Mouse (Mus musculus) hindbrain, embryonic 16.5 days (tissue): ENCODE results near the gene Lig1. TPM values are rescaled to one million over a fixed set of nuclear protein-coding genes. Genes with fewer than 3 reads are reported as not detected.
"Not testable (repeated sequence)": the region's sequence is repeated elsewhere in the genome, so short reads cannot be mapped to it uniquely, and the experiment has no call there.

Source experiments
- ATAC-seq: fragments of 200-750 bp; cut with Nextera tagmentation; 2 replicates; pipeline ENCODE4 v1.8.0; 2017; ENCODE audit warnings: moderate TSS enrichment, moderate library complexity
- H3K27ac ChIP-seq: fragments of 300-500 bp; sonication (generic); 2 replicates; pipeline ENCODE4 v1.5.1; 2014; ENCODE audit warnings: low read depth, mild to moderate bottlenecking, control low read depth, low read length, moderate library complexity
- H3K27me3 ChIP-seq: fragments of 300-500 bp; sonication (generic); replicated peaks from 2 replicates; pipeline ENCODE4 v1.6.1; 2014; ENCODE audit warnings: low read length; ENCODE audit not compliant: control insufficient read depth, insufficient read depth
- H3K36me3 ChIP-seq: fragments of 300-500 bp; sonication (generic); 2 replicates; pipeline ENCODE4 v1.6.1; 2014; ENCODE audit warnings: mild to moderate bottlenecking, low read length, moderate library complexity, mixed read lengths; ENCODE audit not compliant: control insufficient read depth, insufficient read depth
- H3K4me1 ChIP-seq: fragments of 300-500 bp; sonication (generic); 2 replicates; pipeline ENCODE4 v1.6.1; 2014; ENCODE audit warnings: low read depth, low read length; ENCODE audit not compliant: control insufficient read depth, insufficient read depth
- H3K4me2 ChIP-seq: fragments of 300-500 bp; sonication (generic); 2 replicates; pipeline ENCODE4 v1.6.1; 2014; ENCODE audit warnings: mild to moderate bottlenecking, low read length, control low read depth, moderate library complexity
- H3K4me3 ChIP-seq: fragments of 300-500 bp; sonication (generic); 2 replicates; pipeline ENCODE4 v1.5.1; 2014; ENCODE audit warnings: mild to moderate bottlenecking, low read length, control low read depth, moderate library complexity
- H3K9ac ChIP-seq: fragments of 300-500 bp; sonication (generic); 2 replicates; pipeline ENCODE4 v1.6.1; 2014; ENCODE audit warnings: low read depth, mild to moderate bottlenecking, control low read depth, low read length, moderate library complexity
- H3K9me3 ChIP-seq: fragments of 300-500 bp; sonication (generic); 2 replicates; pipeline ENCODE4 v1.6.1; 2014; ENCODE audit warnings: mild to moderate bottlenecking, low read length, moderate library complexity; ENCODE audit not compliant: control insufficient read depth
- WGBS: fragments of 180-500 bp; shearing (Covaris S2); extraction: QIAGEN DNeasy Blood & Tissue Kit; methylation state at CpG from one replicate; pipeline ENCODE4 v1.1.7; 2014; 5-methylcytosine and 5-hydroxymethylcytosine counted together
- polyA plus RNA-seq: library from polyadenylated mRNA; unstranded; fragments of >200 nt; fragmentation: Nextera tagmentation; extraction: Ambion mirVana; gene quantifications from 2 replicates; pipeline ENCODE4 v1.2.1, GENCODE M21; 2015

Lig1 gene
- polyA plus RNA-seq, 1 experiment from 2014 or later: 36.0 TPM

GRCm38 (mm10) chr7:13278957-13279356, 1.9 kb downstream of the Lig1 start:
- peak; percentile 76 for ATAC-seq
- H3K4me1 ChIP-seq, H3K9me3 ChIP-seq, H3K9ac ChIP-seq, H3K27me3 ChIP-seq, H3K27ac ChIP-seq: not testable (repeated sequence)
- Histone ChIP-seq H3K4me2 (peak overlapping the region; percentile 45), H3K4me3 (peak overlapping the region; percentile 84), H3K36me3 (peaks cover 28% of the 10 kb centered on the region)
- WGBS: 0% methylated on average over 8 of the region's 29 CpGs

- no peak overlapping the region for H3K4me2 ChIP-seq
- no peaks in the 10 kb centered on the region for H3K4me1 ChIP-seq
- H3K27me3 ChIP-seq: no peaks in the 10 kb centered on the region
- peaks cover 10% of the 10 kb centered on the region; the same call in 1 of the 2 replicates for H3K36me3 ChIP-seq
- no peak overlapping the region for H3K27ac ChIP-seq
- no peak overlapping the region for H3K4me3 ChIP-seq
- no peaks in the 10 kb centered on the region for H3K9me3 ChIP-seq
- no peak overlapping the region for H3K9ac ChIP-seq
- WGBS: 54% methylated on average over 5 of the region's 5 CpGs
- peak; percentile 75; the same call in 1 of the 2 replicates for ATAC-seq
Observed at GRCm38 (mm10) chr7:13288621-13289020, 11.5 kb downstream of the Lig1 start.

DNA sequence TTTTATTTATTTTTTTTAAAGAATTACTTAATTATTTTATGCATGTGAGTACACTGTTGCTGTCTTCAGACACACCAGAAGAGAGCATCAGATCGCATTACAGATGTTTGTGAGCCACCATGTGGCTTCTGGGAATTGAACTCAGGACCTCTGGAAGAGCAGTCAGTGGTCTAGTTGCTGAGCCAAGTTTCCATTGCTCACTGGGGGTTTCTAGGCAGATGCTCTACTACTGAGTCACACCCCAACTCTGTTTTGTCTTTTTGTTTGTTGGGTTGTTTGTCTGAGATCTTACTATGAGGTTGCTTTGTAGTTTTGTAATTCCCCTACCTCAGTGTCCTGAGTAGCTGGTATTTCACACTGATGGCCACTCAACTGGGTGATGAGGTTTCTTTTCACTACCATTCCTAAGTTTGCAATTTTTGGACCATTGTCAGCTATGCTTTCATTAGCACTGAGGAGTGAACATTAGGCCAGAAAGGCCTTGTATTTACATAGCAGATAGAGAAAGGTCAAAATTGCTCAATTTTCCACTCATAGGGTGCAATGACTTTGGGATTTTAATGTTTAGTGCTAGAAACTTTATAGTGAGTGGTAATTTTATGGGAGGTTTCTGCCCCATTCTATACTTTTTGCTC, 13.1 kb downstream of the Lig1 start:
- no peak overlapping the region for H3K27ac ChIP-seq
- no peaks in the 10 kb centered on the region for H3K27me3 ChIP-seq
- H3K36me3 ChIP-seq: peaks cover 17% of the 10 kb centered on the region; the same call in 1 of the 2 replicates
- ATAC-seq: no peak
- no peak overlapping the region for H3K4me3 ChIP-seq
- no peaks in the 10 kb centered on the region for H3K9me3 ChIP-seq
- WGBS: 89% methylated on average over 1 of the region's 1 CpGs
- no peak overlapping the region for H3K4me2 ChIP-seq
- H3K9ac ChIP-seq: no peak overlapping the region
- no peaks in the 10 kb centered on the region for H3K4me1 ChIP-seq

- Histone ChIP-seq H3K4me1 (no peaks in the 10 kb centered on the region), H3K4me2 (no peak overlapping the region), H3K27ac (no peak overlapping the region), H3K9me3 (no peaks in the 10 kb centered on the region), H3K4me3 (no peak overlapping the region), H3K27me3 (no peaks in the 10 kb centered on the region), H3K9ac (no peak overlapping the region), H3K36me3 (peaks cover 21% of the 10 kb centered on the region)
- WGBS: 94% methylated on average over 2 of the region's 2 CpGs
- no peak for ATAC-seq
Observed at GRCm38 (mm10) chr7:13291370-13291769, 14.3 kb downstream of the Lig1 start.

DNA sequence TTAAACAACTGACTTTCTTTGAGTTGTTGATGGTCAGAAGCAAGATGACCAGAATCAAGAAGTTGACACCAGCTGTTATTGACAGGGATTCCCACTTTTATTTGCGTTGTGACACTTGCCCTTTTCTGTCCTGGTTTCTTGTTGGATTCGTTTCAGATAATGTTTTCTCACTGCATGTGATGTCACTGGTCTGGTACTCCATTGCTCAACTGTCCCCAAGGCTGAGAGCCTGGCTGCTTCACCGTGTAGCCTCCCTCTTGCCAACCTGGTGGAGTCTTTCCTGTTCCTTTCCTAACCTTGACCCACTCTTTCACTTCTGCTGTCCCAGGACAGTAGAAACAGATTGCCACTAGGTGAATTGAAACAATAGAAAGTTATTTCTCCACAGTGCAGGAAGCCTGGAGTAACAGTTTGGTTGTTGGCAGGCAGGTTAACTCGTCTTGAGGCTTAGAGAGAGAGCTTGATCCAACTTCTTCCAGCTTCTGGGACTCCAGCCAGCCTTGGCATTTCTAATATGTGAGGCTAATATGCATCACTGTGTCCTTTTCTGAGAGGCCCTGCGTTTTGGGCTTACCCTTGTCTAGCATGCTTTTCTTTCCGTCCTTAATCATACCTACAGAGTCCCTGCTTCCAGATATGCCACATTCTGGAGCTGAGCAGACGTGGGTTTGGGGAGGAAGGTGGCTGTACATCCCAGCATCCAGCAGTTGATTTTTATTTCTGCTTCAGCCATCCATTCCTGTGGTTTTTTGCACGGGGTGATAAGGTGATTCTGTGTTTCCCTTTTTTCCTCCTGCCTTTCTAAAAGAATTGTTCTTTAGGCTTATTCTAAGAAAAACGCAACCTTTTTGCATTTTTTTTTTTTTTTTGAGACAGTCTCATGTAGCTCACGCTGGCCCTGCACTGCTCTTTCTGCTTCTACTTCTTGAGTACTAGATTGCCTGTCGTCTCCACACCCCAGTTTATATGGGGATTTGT, 17.1 kb downstream of the Lig1 start:
- no peaks in the 10 kb centered on the region for H3K9me3 ChIP-seq
- no peak overlapping the region for H3K4me3 ChIP-seq
- H3K9ac ChIP-seq: no peak overlapping the region
- ATAC-seq: no peak
- H3K4me1 ChIP-seq: no peaks in the 10 kb centered on the region
- H3K27me3 ChIP-seq: no peaks in the 10 kb centered on the region
- H3K36me3 ChIP-seq: peaks cover 35% of the 10 kb centered on the region
- no peak overlapping the region for H3K27ac ChIP-seq
- WGBS: 86% methylated on average over 11 of the region's 11 CpGs
- no peak overlapping the region for H3K4me2 ChIP-seq

GRCm38 (mm10) chr7:13295256-13295655, 18.2 kb downstream of the Lig1 start:
- Histone ChIP-seq H3K4me1 (no peaks in the 10 kb centered on the region), H3K27ac (no peak overlapping the region), H3K9me3 (no peaks in the 10 kb centered on the region), H3K27me3 (no peaks in the 10 kb centered on the region), H3K4me2 (no peak overlapping the region), H3K36me3 (peaks cover 36% of the 10 kb centered on the region), H3K9ac (no peak overlapping the region), H3K4me3 (no peak overlapping the region)
- no peak for ATAC-seq
- 91% methylated on average over 7 of the region's 7 CpGs for WGBS

DNA sequence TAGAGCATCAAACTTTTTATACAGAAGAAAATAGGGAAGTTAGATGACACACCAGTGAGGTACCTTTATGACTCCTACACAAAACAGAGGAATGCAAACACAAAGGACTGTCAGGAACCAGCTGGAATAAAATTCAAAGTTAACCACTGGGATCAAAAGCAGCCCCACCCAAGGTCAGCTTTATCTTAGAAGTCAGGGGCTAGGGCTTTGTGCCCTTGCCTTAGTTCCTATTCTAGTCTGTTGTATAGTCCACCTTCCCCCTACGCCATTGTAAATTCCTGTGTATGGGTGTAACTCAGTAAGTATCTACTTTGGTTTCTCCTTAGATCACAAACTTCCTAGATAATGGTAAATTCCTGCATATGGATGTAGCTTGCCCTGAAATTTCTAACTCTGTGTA, 20.6 kb downstream of the Lig1 start:
- no peak overlapping the region for H3K9ac ChIP-seq
- H3K27ac ChIP-seq: no peak overlapping the region
- no peak for ATAC-seq
- 97% methylated on average over 1 of the region's 1 CpGs for WGBS
- H3K27me3 ChIP-seq: no peaks in the 10 kb centered on the region
- no peak overlapping the region for H3K4me2 ChIP-seq
- no peak overlapping the region for H3K4me3 ChIP-seq
- peaks cover 34% of the 10 kb centered on the region for H3K36me3 ChIP-seq
- H3K4me1 ChIP-seq: no peaks in the 10 kb centered on the region
- no peaks in the 10 kb centered on the region for H3K9me3 ChIP-seq

GRCm38 (mm10) chr7:13298821-13299220, 21.7 kb downstream of the Lig1 start:
- Histone ChIP-seq H3K36me3 (peaks cover 31% of the 10 kb centered on the region), H3K27me3 (no peaks in the 10 kb centered on the region), H3K4me2 (no peak overlapping the region), H3K9ac (no peak overlapping the region), H3K4me3 (no peak overlapping the region), H3K27ac (no peak overlapping the region), H3K4me1 (no peaks in the 10 kb centered on the region), H3K9me3 (no peaks in the 10 kb centered on the region)
- ATAC-seq: no peak
- WGBS: 93% methylated on average over 5 of the region's 5 CpGs

DNA sequence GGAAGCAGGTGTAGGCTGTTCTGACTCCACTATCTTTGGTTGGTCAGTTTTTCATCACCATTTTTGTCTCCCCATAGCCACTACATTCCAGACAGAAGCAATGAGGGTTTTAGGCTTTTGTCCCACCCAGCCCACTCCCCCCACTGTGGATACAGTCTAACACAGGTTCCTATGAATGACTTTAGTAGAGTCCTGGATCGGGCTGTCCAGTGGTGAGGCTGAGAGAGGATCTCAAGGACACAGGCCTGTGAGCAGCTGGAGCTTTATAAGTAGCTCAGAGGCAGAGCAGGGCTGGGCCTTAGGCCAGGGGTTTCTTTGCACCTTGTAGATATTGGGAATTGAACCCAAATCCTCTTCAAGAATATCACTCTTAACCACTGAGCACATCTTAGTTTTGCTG, 24.6 kb downstream of the Lig1 start:
- Histone ChIP-seq H3K36me3 (peaks cover 24% of the 10 kb centered on the region), H3K27me3 (no peaks in the 10 kb centered on the region), H3K9ac (no peak overlapping the region), H3K9me3 (no peaks in the 10 kb centered on the region), H3K27ac (no peak overlapping the region), H3K4me3 (no peak overlapping the region), H3K4me1 (no peaks in the 10 kb centered on the region), H3K4me2 (no peak overlapping the region)
- no peak for ATAC-seq
- WGBS: 96% methylated on average over 1 of the region's 1 CpGs
